Mouse (Mus musculus): Measurements from ENCODE around the gene 4930556J24Rik. TPM values are rescaled to one million over a fixed set of nuclear protein-coding genes. Genes with fewer than 3 reads are reported as not detected.

Gene 4930556J24Rik
- polyA plus RNA-seq, 1 experiment: not detected

GRCm38 (mm10) chr11:3982275-3983209 lies 6.0 kb upstream of the 4930556J24Rik start:
- Histone ChIP-seq H3K4me3 (ENCODE audit: low read depth, low read length) (no peak overlapping the region), H3K36me3 (ENCODE audit: control insufficient read depth, insufficient read depth, low read length, poor library complexity, severe bottlenecking) (peaks cover 19% of the 10 kb centered on the region)

GRCm38 (mm10) chr11:3981536-3981935 lies 5.0 kb upstream of the 4930556J24Rik start:
- TF ChIP-seq POLR2A (IDR thresholded peaks at IDR 0.05; ENCODE audit: insufficient read depth, low read length): no peak
- H3K9ac ChIP-seq (ENCODE audit: low read depth, poor library complexity, severe bottlenecking): no peak overlapping the region
- H3K36me3 ChIP-seq (ENCODE audit: control insufficient read depth, insufficient read depth, low read length, poor library complexity, severe bottlenecking): peaks cover 29% of the 10 kb centered on the region
- no peaks in the 10 kb centered on the region for H3K27me3 ChIP-seq (ENCODE audit: control insufficient read depth, insufficient read depth, low read length, poor library complexity, severe bottlenecking)
- no peak overlapping the region for H3K4me3 ChIP-seq (ENCODE audit: low read depth, low read length)
- no peak overlapping the region for H3K27ac ChIP-seq (ENCODE audit: insufficient read depth, low read length)
- no peaks in the 10 kb centered on the region for H3K9me3 ChIP-seq (replicated peaks; ENCODE audit: control insufficient read depth, insufficient read depth, low read length, poor library complexity, severe bottlenecking)
- peaks cover 2% of the 10 kb centered on the region for H3K4me1 ChIP-seq (ENCODE audit: control insufficient read depth, insufficient read depth, low read length)

More at GRCm38 (mm10) chr11:3982275-3983209, 6.0 kb upstream of the 4930556J24Rik start:
- peaks cover 2% of the 10 kb centered on the region for H3K4me1 ChIP-seq (ENCODE audit: control insufficient read depth, insufficient read depth, low read length)
- H3K27ac ChIP-seq (ENCODE audit: insufficient read depth, low read length): no peak overlapping the region
- TF ChIP-seq EP300 (IDR thresholded peaks at IDR 0.05; ENCODE audit: insufficient read depth, low read depth, low read length): no peak
- no peak for TF ChIP-seq POLR2A (IDR thresholded peaks at IDR 0.05; ENCODE audit: insufficient read depth, low read length)
- TF ChIP-seq CTCF (IDR thresholded peaks at IDR 0.05; ENCODE audit: low read depth, low read length): no peak
- no peak overlapping the region for H3K9ac ChIP-seq (ENCODE audit: low read depth, poor library complexity, severe bottlenecking)
- no peaks in the 10 kb centered on the region for H3K27me3 ChIP-seq (ENCODE audit: control insufficient read depth, insufficient read depth, low read length, poor library complexity, severe bottlenecking)
- H3K9me3 ChIP-seq (replicated peaks; ENCODE audit: control insufficient read depth, insufficient read depth, low read length, poor library complexity, severe bottlenecking): no peaks in the 10 kb centered on the region

- Histone ChIP-seq H3K27me3 (ENCODE audit: control insufficient read depth, insufficient read depth, low read length, poor library complexity, severe bottlenecking) (no peaks in the 10 kb centered on the region), H3K4me1 (ENCODE audit: control insufficient read depth, insufficient read depth, low read length) (no peaks in the 10 kb centered on the region), H3K9me3 (replicated peaks; ENCODE audit: control insufficient read depth, insufficient read depth, low read length, poor library complexity, severe bottlenecking) (no peaks in the 10 kb centered on the region), H3K36me3 (ENCODE audit: control insufficient read depth, insufficient read depth, low read length, poor library complexity, severe bottlenecking) (peaks cover 56% of the 10 kb centered on the region), H3K9ac (ENCODE audit: low read depth, poor library complexity, severe bottlenecking) (no peak overlapping the region), H3K27ac (ENCODE audit: insufficient read depth, low read length) (no peak overlapping the region), H3K4me3 (ENCODE audit: low read depth, low read length) (no peak overlapping the region)
- TF ChIP-seq POLR2A (IDR thresholded peaks at IDR 0.05; ENCODE audit: insufficient read depth, low read length) (no peak), CTCF (IDR thresholded peaks at IDR 0.05; ENCODE audit: low read depth, low read length) (no peak), EP300 (IDR thresholded peaks at IDR 0.05; ENCODE audit: insufficient read depth, low read depth, low read length) (no peak)
Observed at GRCm38 (mm10) chr11:3978421-3978820, 1.8 kb upstream of the 4930556J24Rik start.

- Histone ChIP-seq H3K4me1 (ENCODE audit: control insufficient read depth, insufficient read depth, low read length) (no peaks in the 10 kb centered on the region), H3K27me3 (ENCODE audit: control insufficient read depth, insufficient read depth, low read length, poor library complexity, severe bottlenecking) (no peaks in the 10 kb centered on the region), H3K9ac (ENCODE audit: low read depth, poor library complexity, severe bottlenecking) (no peak overlapping the region), H3K9me3 (replicated peaks; ENCODE audit: control insufficient read depth, insufficient read depth, low read length, poor library complexity, severe bottlenecking) (no peaks in the 10 kb centered on the region), H3K27ac (ENCODE audit: insufficient read depth, low read length) (no peak overlapping the region), H3K4me3 (ENCODE audit: low read depth, low read length) (no peak overlapping the region), H3K36me3 (ENCODE audit: control insufficient read depth, insufficient read depth, low read length, poor library complexity, severe bottlenecking) (peaks cover 91% of the 10 kb centered on the region)
- TF ChIP-seq EP300 (IDR thresholded peaks at IDR 0.05; ENCODE audit: insufficient read depth, low read depth, low read length) (no peak), CTCF (IDR thresholded peaks at IDR 0.05; ENCODE audit: low read depth, low read length) (no peak), POLR2A (IDR thresholded peaks at IDR 0.05; ENCODE audit: insufficient read depth, low read length) (no peak)
Observed at GRCm38 (mm10) chr11:3974311-3974710, 2.3 kb downstream of the 4930556J24Rik start.

- H3K27ac ChIP-seq (ENCODE audit: insufficient read depth, low read length): no peak overlapping the region
- no peaks in the 10 kb centered on the region for H3K9me3 ChIP-seq (replicated peaks; ENCODE audit: control insufficient read depth, insufficient read depth, low read length, poor library complexity, severe bottlenecking)
- TF ChIP-seq EP300 (IDR thresholded peaks at IDR 0.05; ENCODE audit: insufficient read depth, low read depth, low read length): no peak
- TF ChIP-seq POLR2A (IDR thresholded peaks at IDR 0.05; ENCODE audit: insufficient read depth, low read length): no peak
- no peak for TF ChIP-seq CTCF (IDR thresholded peaks at IDR 0.05; ENCODE audit: low read depth, low read length)
- no peaks in the 10 kb centered on the region for H3K4me1 ChIP-seq (ENCODE audit: control insufficient read depth, insufficient read depth, low read length)
- peaks cover 87% of the 10 kb centered on the region for H3K36me3 ChIP-seq (ENCODE audit: control insufficient read depth, insufficient read depth, low read length, poor library complexity, severe bottlenecking)
- H3K9ac ChIP-seq (ENCODE audit: low read depth, poor library complexity, severe bottlenecking): no peak overlapping the region
- no peak overlapping the region for H3K4me3 ChIP-seq (ENCODE audit: low read depth, low read length)
- no peaks in the 10 kb centered on the region for H3K27me3 ChIP-seq (ENCODE audit: control insufficient read depth, insufficient read depth, low read length, poor library complexity, severe bottlenecking)
Observed at GRCm38 (mm10) chr11:3973081-3973480, 3.5 kb downstream of the 4930556J24Rik start.

GRCm38 (mm10) chr11:3970361-3970760 lies 6.2 kb downstream of the 4930556J24Rik start:
- Histone ChIP-seq H3K9ac (ENCODE audit: low read depth, poor library complexity, severe bottlenecking) (no peak overlapping the region), H3K4me3 (ENCODE audit: low read depth, low read length) (no peak overlapping the region), H3K27me3 (ENCODE audit: control insufficient read depth, insufficient read depth, low read length, poor library complexity, severe bottlenecking) (no peaks in the 10 kb centered on the region), H3K4me1 (ENCODE audit: control insufficient read depth, insufficient read depth, low read length) (no peaks in the 10 kb centered on the region), H3K9me3 (replicated peaks; ENCODE audit: control insufficient read depth, insufficient read depth, low read length, poor library complexity, severe bottlenecking) (no peaks in the 10 kb centered on the region), H3K36me3 (ENCODE audit: control insufficient read depth, insufficient read depth, low read length, poor library complexity, severe bottlenecking) (peaks cover 73% of the 10 kb centered on the region), H3K27ac (ENCODE audit: insufficient read depth, low read length) (no peak overlapping the region)
- no peak for TF ChIP-seq POLR2A (IDR thresholded peaks at IDR 0.05; ENCODE audit: insufficient read depth, low read length)
- TF ChIP-seq EP300 (IDR thresholded peaks at IDR 0.05; ENCODE audit: insufficient read depth, low read depth, low read length): no peak
- TF ChIP-seq CTCF (IDR thresholded peaks at IDR 0.05; ENCODE audit: low read depth, low read length): no peak
